Mouse (Mus musculus) G1E (cell line): ENCODE measurements around the gene Olfr1426. TPM values are rescaled to one million over a fixed set of nuclear protein-coding genes. Genes with fewer than 3 reads are reported as not detected.
"Not testable (repeated sequence)": the region's sequence is repeated elsewhere in the genome, so short reads cannot be mapped to it uniquely, and the experiment has no call there.

ENCODE experiments used
- ATAC-seq: 2 replicates; pipeline ENCODE4 v1.8.0; 2016; ENCODE audit warnings: mild to moderate bottlenecking; ENCODE audit not compliant: insufficient number of reproducible peaks, poor library complexity, low FRiP score, severe bottlenecking; ENCODE audit errors: extremely low read depth
- DNase-seq: peaks from one replicate; pipeline ENCODE4 v3.0.0; 2012; ENCODE audit warnings: low spot score
- H3K27me3 ChIP-seq: 2 replicates; pipeline ENCODE4 v1.6.1; 2012; ENCODE audit warnings: mild to moderate bottlenecking, low read length, inconsistent platforms; ENCODE audit not compliant: insufficient read depth
- H3K36me3 ChIP-seq: replicated peaks from 2 replicates; pipeline ENCODE3; 2012; ENCODE audit warnings: mild to moderate bottlenecking, inconsistent platforms
- H3K4me1 ChIP-seq: 2 replicates; pipeline ENCODE4 v1.6.1; 2012; ENCODE audit warnings: low read depth, low read length, inconsistent platforms, mixed read lengths; ENCODE audit not compliant: insufficient read depth
- H3K4me3 ChIP-seq: 2 replicates; pipeline ENCODE4 v1.5.1; 2012; ENCODE audit warnings: low read depth, mild to moderate bottlenecking, inconsistent platforms, low read length, moderate library complexity, mixed read lengths
- H3K9me3 ChIP-seq: replicated peaks from 2 replicates; pipeline ENCODE4 v1.6.1; 2012; ENCODE audit warnings: inconsistent platforms
- CTCF ChIP-seq: IDR thresholded peaks from 2 replicates; pipeline ENCODE4 v1.5.1; 2012; ENCODE audit warnings: low read depth, low read length, inconsistent platforms, mixed read lengths
- GATA1 ChIP-seq: IDR thresholded peaks from 2 replicates; pipeline ENCODE4 v1.6.1; 2012; ENCODE audit warnings: borderline replicate concordance, low read length, inconsistent platforms, mixed read lengths
- GATA2 ChIP-seq: IDR thresholded peaks from 2 replicates; pipeline ENCODE4 v1.6.1; 2012; ENCODE audit warnings: low read depth, low read length, inconsistent platforms, borderline replicate concordance
- POLR2AphosphoS5 ChIP-seq: IDR thresholded peaks from 2 replicates; pipeline ENCODE4 v1.6.1; 2012; ENCODE audit warnings: low read depth, low read length, inconsistent platforms; ENCODE audit not compliant: insufficient replicate concordance
- TAL1 ChIP-seq: conservative IDR thresholded peaks from 2 replicates; pipeline ENCODE4 v1.6.1; 2012; ENCODE audit warnings: low read depth, low read length, inconsistent platforms, mixed read lengths
- polyA plus RNA-seq: library from polyadenylated mRNA; stranded (reverse); fragments of >175 nt; gene quantifications from 2 replicates; pipeline ENCODE4 v1.2.3, GENCODE M21; 2012
- total RNA-seq, 2 experiments: library from RNA; stranded (forward) in 1 of 2; stranded (reverse) in 1 of 2; fragments of 200-1000 nt in 1 of 2; fragments of >200 nt in 1 of 2; fragmentation: Nextera tagmentation in 1 of 2; gene quantifications; 2 replicates each; pipeline ENCODE4 v1.2.3; 2014 to 2017

Gene Olfr1426
- total and polyA plus RNA-seq, 3 experiments, result 0.11 TPM; not detected in 2

DNA sequence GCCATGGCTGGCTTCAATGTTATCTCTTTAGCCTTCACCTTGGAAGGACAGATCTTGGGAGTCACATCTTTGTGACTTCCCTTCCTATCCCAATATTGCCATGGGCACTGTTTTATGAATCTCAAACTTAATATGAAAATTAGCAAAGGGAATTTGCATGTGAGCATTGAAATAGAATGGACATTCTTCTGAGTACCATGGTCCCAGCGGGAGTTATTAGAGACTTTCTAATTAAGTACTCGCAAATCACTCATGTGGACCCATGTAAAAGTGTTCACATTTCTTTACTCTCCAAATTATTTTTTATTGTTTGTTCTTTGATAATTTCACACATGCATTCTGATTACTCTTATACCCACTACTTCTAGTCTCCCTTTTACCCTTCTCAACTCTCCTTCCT lies 11.4 kb upstream of the Olfr1426 start, which contains the start of gene Olfr1427:
TSS of gene Olfr1427 (minus strand) at position 101 of the 400 bp plus-strand sequence.
- Histone ChIP-seq H3K27me3 (no peaks in the 10 kb centered on the region), H3K36me3 (no peaks in the 10 kb centered on the region), H3K9me3 (no peaks in the 10 kb centered on the region), H3K4me3 (no peak within 1 kb of the TSS), H3K4me1 (no peaks in the 10 kb centered on the region)
- TF ChIP-seq CTCF, result no peak
- no peak for TF ChIP-seq GATA2
- no peak for TF ChIP-seq GATA1
- TF ChIP-seq TAL1, result no peak
- no peak for TF ChIP-seq POLR2AphosphoS5
- DNase-seq, result no peak
- ATAC-seq, result no peak

DNA sequence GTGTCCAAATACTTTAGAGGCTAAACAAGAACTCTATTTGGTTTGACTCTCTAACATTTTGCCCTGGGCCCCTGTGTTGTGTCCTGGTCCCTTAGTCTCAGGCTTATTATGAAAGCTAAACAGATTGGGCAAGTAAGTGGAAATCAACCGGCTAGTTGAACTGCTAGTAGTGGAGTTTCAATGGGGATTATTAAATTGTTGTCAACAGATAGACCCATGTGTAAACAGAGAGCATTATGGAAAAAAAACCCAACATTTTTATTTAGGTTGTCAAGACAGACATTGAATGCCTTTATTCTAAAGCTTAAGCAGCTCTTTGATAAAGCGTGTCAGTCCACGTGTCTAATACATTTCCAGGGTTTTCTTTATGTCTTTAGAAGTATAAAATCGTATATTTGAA lies 14.2 kb downstream of the Olfr1426 start, which contains the start of gene Olfr1425:
TSS of gene Olfr1425 (minus strand) at position 101 of the 400 bp plus-strand sequence.
- not testable (repeated sequence) for H3K36me3 ChIP-seq, H3K9me3 ChIP-seq, DNase-seq, H3K4me1 ChIP-seq, H3K27me3 ChIP-seq, ATAC-seq, H3K4me3 ChIP-seq

DNA sequence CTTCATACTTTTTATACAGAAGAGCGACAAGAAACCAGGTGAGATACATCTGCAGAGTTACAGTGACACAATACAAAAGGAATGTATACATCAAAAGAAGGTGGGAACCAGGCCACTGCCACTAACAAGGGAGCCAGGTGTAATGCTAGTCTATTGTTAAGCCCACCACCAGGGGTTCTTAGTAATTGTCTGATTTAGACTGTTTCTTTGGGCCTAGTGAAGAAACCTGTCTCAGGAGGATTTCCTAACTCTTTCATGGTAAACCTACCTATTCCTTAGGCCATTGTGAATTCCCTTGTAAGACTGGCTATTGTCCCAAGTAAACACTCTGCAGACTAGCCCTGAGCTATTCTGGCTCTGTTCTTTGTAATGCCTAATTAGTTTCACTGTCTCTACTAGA lies 22.3 kb downstream of the Olfr1426 start:
- H3K36me3 ChIP-seq, H3K4me3 ChIP-seq, H3K9me3 ChIP-seq, ATAC-seq, DNase-seq, H3K27me3 ChIP-seq, H3K4me1 ChIP-seq: not testable (repeated sequence)

DNA sequence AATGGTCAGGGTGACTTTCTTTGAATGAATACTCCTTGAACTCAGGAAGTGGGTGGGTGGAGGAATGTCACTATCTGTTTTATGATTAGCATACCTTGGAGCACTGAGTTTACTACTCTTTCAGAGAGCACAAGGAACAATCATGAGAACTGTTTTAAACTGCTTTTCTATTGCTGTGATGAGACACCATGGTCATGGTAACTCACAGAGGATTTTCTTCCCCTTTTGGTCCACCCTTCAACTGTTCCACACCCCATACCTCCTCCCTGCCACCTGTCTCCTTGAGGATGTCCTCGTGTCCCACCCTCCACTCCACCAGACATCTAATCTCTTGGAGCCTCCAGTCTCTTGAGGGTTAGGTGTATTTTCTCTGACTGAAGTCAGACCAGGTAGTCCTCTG lies 24.0 kb downstream of the Olfr1426 start:
- not testable (repeated sequence) for H3K9me3 ChIP-seq, H3K4me3 ChIP-seq, H3K27me3 ChIP-seq, H3K4me1 ChIP-seq, H3K36me3 ChIP-seq, DNase-seq, ATAC-seq

DNA sequence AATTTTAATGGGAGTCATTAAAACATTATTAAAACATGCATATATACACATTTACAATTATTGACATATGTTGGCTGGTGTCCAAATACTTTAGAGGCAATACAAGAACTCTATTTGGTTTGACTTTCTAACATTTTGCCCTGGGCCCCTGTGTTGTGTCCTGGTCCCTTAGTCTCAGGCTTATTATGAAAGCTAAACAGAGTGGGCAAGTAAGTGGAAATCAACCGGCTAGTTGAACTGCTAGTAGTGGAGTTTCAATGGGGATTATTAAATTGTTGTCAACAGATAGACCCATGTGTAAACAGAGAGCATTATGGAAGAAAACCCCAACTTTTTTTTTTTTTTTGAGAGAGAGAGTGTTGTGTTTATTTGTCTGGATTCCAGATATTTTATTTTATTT lies 29.2 kb downstream of the Olfr1426 start, which contains the start of gene Olfr1424:
TSS of gene Olfr1424 (minus strand) at position 101 of the 400 bp plus-strand sequence.
- H3K27me3 ChIP-seq, ATAC-seq, DNase-seq, H3K36me3 ChIP-seq, H3K4me1 ChIP-seq, H3K4me3 ChIP-seq, H3K9me3 ChIP-seq: not testable (repeated sequence)

DNA sequence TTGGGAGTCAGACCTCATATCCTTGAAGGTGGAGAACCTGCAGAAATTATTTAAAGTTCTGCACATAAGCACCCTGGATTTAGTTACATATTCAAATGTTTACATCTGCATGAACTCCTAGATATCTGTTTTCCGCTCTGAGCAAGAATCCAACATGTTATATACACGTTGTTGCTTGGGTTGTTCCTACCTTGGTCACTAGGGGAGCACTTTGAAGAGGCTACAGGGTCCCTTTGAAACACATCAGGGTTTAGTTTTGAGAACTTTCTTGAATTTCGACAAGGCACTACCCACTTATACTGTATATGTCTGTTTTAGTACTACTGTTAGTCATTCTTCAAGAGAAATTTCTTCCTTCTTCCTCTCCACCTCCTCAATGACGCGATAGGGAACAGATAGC lies 48.6 kb downstream of the Olfr1426 start:
- no peak for DNase-seq
- Histone ChIP-seq H3K27me3 (no peaks in the 10 kb centered on the region), H3K9me3 (no peaks in the 10 kb centered on the region), H3K36me3 (no peaks in the 10 kb centered on the region), H3K4me3 (no peak overlapping the region), H3K4me1 (no peaks in the 10 kb centered on the region)
- ATAC-seq, result no peak
- no peak for TF ChIP-seq CTCF
- no peak for TF ChIP-seq TAL1
- TF ChIP-seq GATA2, result no peak
- TF ChIP-seq GATA1, result no peak
- TF ChIP-seq POLR2AphosphoS5, result no peak

DNA sequence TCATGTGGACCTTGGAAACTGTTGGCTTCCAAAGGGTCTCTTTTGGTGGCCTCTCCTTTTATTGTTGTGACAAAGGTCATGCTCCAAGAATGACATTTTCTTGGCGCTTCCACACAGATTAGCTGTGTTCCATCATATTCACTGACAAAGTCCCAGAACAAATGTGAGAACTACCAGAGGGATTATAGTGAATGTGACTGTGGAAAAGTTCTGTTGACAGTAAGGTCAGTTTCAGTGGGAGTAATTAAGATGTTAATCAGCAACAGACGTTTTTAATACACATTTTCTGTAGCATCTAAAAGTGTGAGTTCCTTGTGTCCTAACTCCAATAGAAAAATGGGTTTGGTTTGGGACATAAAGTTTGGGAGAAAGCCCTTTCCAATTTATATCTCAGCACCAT lies 50.6 kb downstream of the Olfr1426 start, which contains the start of gene Olfr1423:
TSS of gene Olfr1423 (minus strand) at position 101 of the 400 bp plus-strand sequence.
- ATAC-seq (no peak), DNase-seq (no peak)
- Histone ChIP-seq H3K4me3 (no peak within 1 kb of the TSS), H3K9me3 (no peaks in the 10 kb centered on the region), H3K27me3 (peaks cover 3% of the 10 kb centered on the region; the same call in 1 of the 2 replicates), H3K4me1 (no peaks in the 10 kb centered on the region), H3K36me3 (no peaks in the 10 kb centered on the region)
- no peak for TF ChIP-seq GATA1
- TF ChIP-seq POLR2AphosphoS5, result no peak
- no peak for TF ChIP-seq GATA2
- TF ChIP-seq TAL1, result no peak
- no peak for TF ChIP-seq CTCF

DNA sequence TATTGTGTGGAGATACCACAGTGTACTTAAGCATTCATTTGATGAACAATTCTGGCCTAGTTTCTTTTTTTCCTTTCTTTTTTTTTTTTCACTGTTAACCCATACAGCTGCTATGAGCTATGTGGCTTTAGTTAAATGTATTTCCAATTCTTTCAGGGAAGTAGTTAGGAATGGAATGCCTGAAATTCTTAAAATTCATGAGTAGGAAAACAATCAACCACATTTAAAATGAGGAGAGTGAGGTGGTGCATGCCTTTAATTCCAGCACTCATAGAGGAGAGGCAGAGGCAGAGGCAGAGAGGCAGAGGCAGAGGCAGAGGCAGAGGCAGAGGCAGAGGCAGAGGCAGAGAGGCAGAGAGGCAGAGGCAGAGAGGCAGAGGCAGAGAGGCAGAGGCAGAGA lies 54.1 kb downstream of the Olfr1426 start:
- peaks cover 8% of the 10 kb centered on the region for H3K27me3 ChIP-seq
- no peaks in the 10 kb centered on the region for H3K36me3 ChIP-seq
- TF ChIP-seq GATA2 (no peak), CTCF (no peak), TAL1 (no peak)
- no peaks in the 10 kb centered on the region for H3K9me3 ChIP-seq
- H3K4me1 ChIP-seq, result no peaks in the 10 kb centered on the region
- ATAC-seq, result no peak
- no peak for DNase-seq
- no peak overlapping the region for H3K4me3 ChIP-seq

Other genes starting within 250 kb of the Olfr1426 start
- gene Olfr1418, start 230.9 kb downstream of the Olfr1426 start, total RNA-seq (2014; fragmentation: Nextera tagmentation), result not detected in 2 replicates
- 0.11 and 0.17 TPM in 2 replicates for gene Olfr1418, start 230.9 kb downstream of the Olfr1426 start, total RNA-seq (2017)
- not detected in 2 replicates for gene Olfr1418, start 230.9 kb downstream of the Olfr1426 start, polyA plus RNA-seq
- gene Olfr1419, start 216.9 kb downstream of the Olfr1426 start, total RNA-seq (2014; fragmentation: Nextera tagmentation), result not detected in 2 replicates
- 0.22 TPM in 1 of 2 replicates, not detected in the other for gene Olfr1419, start 216.9 kb downstream of the Olfr1426 start, total RNA-seq (2017)
- not detected in 2 replicates for gene Olfr1419, start 216.9 kb downstream of the Olfr1426 start, polyA plus RNA-seq
- gene Olfr1420, start 205.4 kb downstream of the Olfr1426 start, total RNA-seq (2014; fragmentation: Nextera tagmentation), result not detected in 2 replicates
- 0.17 and 0.38 TPM in 2 replicates for gene Olfr1420, start 205.4 kb downstream of the Olfr1426 start, total RNA-seq (2017)
- not detected in 2 replicates for gene Olfr1420, start 205.4 kb downstream of the Olfr1426 start, polyA plus RNA-seq
- 59.4 and 65.8 TPM in 2 replicates for gene Patl1, start 179.6 kb downstream of the Olfr1426 start, total RNA-seq (2014; fragmentation: Nextera tagmentation)
- 19.0 and 20.4 TPM in 2 replicates for gene Patl1, start 179.6 kb downstream of the Olfr1426 start, total RNA-seq (2017)
- 15.8 and 17.7 TPM in 2 replicates for gene Patl1, start 179.6 kb downstream of the Olfr1426 start, polyA plus RNA-seq
- 44.8 and 50.4 TPM in 2 replicates for gene Osbp, start 126.1 kb downstream of the Olfr1426 start, total RNA-seq (2014; fragmentation: Nextera tagmentation)
- gene Osbp, start 126.1 kb downstream of the Olfr1426 start, total RNA-seq (2017), result 28.9 and 32.1 TPM in 2 replicates
- 10.2 and 12.2 TPM in 2 replicates for gene Osbp, start 126.1 kb downstream of the Olfr1426 start, polyA plus RNA-seq
- gene Olfr1423, start 50.7 kb downstream of the Olfr1426 start, total RNA-seq (2014; fragmentation: Nextera tagmentation), result not detected in 2 replicates
- gene Olfr1423, start 50.7 kb downstream of the Olfr1426 start, total RNA-seq (2017), result 0.05 and 0.12 TPM in 2 replicates
- gene Olfr1423, start 50.7 kb downstream of the Olfr1426 start, polyA plus RNA-seq, result not detected in 2 replicates
- not detected in 2 replicates for gene Olfr1424, start 29.3 kb downstream of the Olfr1426 start, total RNA-seq (2014; fragmentation: Nextera tagmentation)
- gene Olfr1424, start 29.3 kb downstream of the Olfr1426 start, total RNA-seq (2017), result not detected in 2 replicates
- gene Olfr1424, start 29.3 kb downstream of the Olfr1426 start, polyA plus RNA-seq, result not detected in 2 replicates
- not detected in 2 replicates for gene Olfr1425, start 14.3 kb downstream of the Olfr1426 start, total RNA-seq (2014; fragmentation: Nextera tagmentation)
- gene Olfr1425, start 14.3 kb downstream of the Olfr1426 start, total RNA-seq (2017), result 0.17 and 0.44 TPM in 2 replicates
- gene Olfr1425, start 14.3 kb downstream of the Olfr1426 start, polyA plus RNA-seq, result not detected in 2 replicates
- gene Olfr1427, start 11.3 kb upstream of the Olfr1426 start, total RNA-seq (2014; fragmentation: Nextera tagmentation), result not detected in 2 replicates
- 0.05 TPM in 1 of 2 replicates, not detected in the other for gene Olfr1427, start 11.3 kb upstream of the Olfr1426 start, total RNA-seq (2017)
- not detected in 2 replicates for gene Olfr1427, start 11.3 kb upstream of the Olfr1426 start, polyA plus RNA-seq
- gene Olfr1428, start 23.9 kb upstream of the Olfr1426 start, total RNA-seq (2014; fragmentation: Nextera tagmentation), result not detected in 2 replicates
- 0.12 and 0.22 TPM in 2 replicates for gene Olfr1428, start 23.9 kb upstream of the Olfr1426 start, total RNA-seq (2017)
- not detected in 2 replicates for gene Olfr1428, start 23.9 kb upstream of the Olfr1426 start, polyA plus RNA-seq
- not detected in 2 replicates for gene Olfr76, start 31.2 kb upstream of the Olfr1426 start, total RNA-seq (2014; fragmentation: Nextera tagmentation)
- 0.33 TPM in 1 of 2 replicates, not detected in the other for gene Olfr76, start 31.2 kb upstream of the Olfr1426 start, total RNA-seq (2017)
- gene Olfr76, start 31.2 kb upstream of the Olfr1426 start, polyA plus RNA-seq, result not detected in 2 replicates
- gene Olfr1555-ps1, start 78.1 kb upstream of the Olfr1426 start, total RNA-seq (2014; fragmentation: Nextera tagmentation), result not detected in 2 replicates
- gene Olfr1555-ps1, start 78.1 kb upstream of the Olfr1426 start, total RNA-seq (2017), result 0.11 TPM in 1 of 2 replicates, not detected in the other
- not detected in 2 replicates for gene Olfr1555-ps1, start 78.1 kb upstream of the Olfr1426 start, polyA plus RNA-seq
- not detected in 2 replicates for gene Olfr1431, start 108.6 kb upstream of the Olfr1426 start, total RNA-seq (2014; fragmentation: Nextera tagmentation)
- gene Olfr1431, start 108.6 kb upstream of the Olfr1426 start, total RNA-seq (2017), result 0.12 and 0.16 TPM in 2 replicates
- not detected in 2 replicates for gene Olfr1431, start 108.6 kb upstream of the Olfr1426 start, polyA plus RNA-seq
- gene Olfr1432, start 140.6 kb upstream of the Olfr1426 start, total RNA-seq (2014; fragmentation: Nextera tagmentation), result not detected in 2 replicates
- gene Olfr1432, start 140.6 kb upstream of the Olfr1426 start, total RNA-seq (2017), result 0.12 and 0.38 TPM in 2 replicates
- not detected in 2 replicates for gene Olfr1432, start 140.6 kb upstream of the Olfr1426 start, polyA plus RNA-seq
- not detected in 2 replicates for gene Olfr262, start 149.6 kb upstream of the Olfr1426 start, total RNA-seq (2014; fragmentation: Nextera tagmentation)
- 0.11 TPM in 1 of 2 replicates, not detected in the other for gene Olfr262, start 149.6 kb upstream of the Olfr1426 start, total RNA-seq (2017)
- gene Olfr262, start 149.6 kb upstream of the Olfr1426 start, polyA plus RNA-seq, result not detected in 2 replicates
- gene Olfr235, start 169.0 kb upstream of the Olfr1426 start, total RNA-seq (2014; fragmentation: Nextera tagmentation), result not detected in 2 replicates
- gene Olfr235, start 169.0 kb upstream of the Olfr1426 start, total RNA-seq (2017), result 0.06 and 0.22 TPM in 2 replicates
- not detected in 2 replicates for gene Olfr235, start 169.0 kb upstream of the Olfr1426 start, polyA plus RNA-seq
- gene Olfr1434, start 187.8 kb upstream of the Olfr1426 start, total RNA-seq (2014; fragmentation: Nextera tagmentation), result not detected in 2 replicates
- 0.05 and 0.06 TPM in 2 replicates for gene Olfr1434, start 187.8 kb upstream of the Olfr1426 start, total RNA-seq (2017)
- gene Olfr1434, start 187.8 kb upstream of the Olfr1426 start, polyA plus RNA-seq, result not detected in 2 replicates
- not detected in 2 replicates for gene Olfr1436, start 207.1 kb upstream of the Olfr1426 start, total RNA-seq (2014; fragmentation: Nextera tagmentation)
- 0.22 TPM in 1 of 2 replicates, not detected in the other for gene Olfr1436, start 207.1 kb upstream of the Olfr1426 start, total RNA-seq (2017)
- gene Olfr1436, start 207.1 kb upstream of the Olfr1426 start, polyA plus RNA-seq, result not detected in 2 replicates
- not detected in 2 replicates for gene Olfr1437, start 233.1 kb upstream of the Olfr1426 start, total RNA-seq (2014; fragmentation: Nextera tagmentation)
- 0.17 and 0.27 TPM in 2 replicates for gene Olfr1437, start 233.1 kb upstream of the Olfr1426 start, total RNA-seq (2017)
- not detected in 2 replicates for gene Olfr1437, start 233.1 kb upstream of the Olfr1426 start, polyA plus RNA-seq
- gene Olfr1438-ps1, start 243.9 kb upstream of the Olfr1426 start, total RNA-seq (2014; fragmentation: Nextera tagmentation), result not detected in 2 replicates
- gene Olfr1438-ps1, start 243.9 kb upstream of the Olfr1426 start, total RNA-seq (2017), result 0.06 and 0.11 TPM in 2 replicates
- not detected in 2 replicates for gene Olfr1438-ps1, start 243.9 kb upstream of the Olfr1426 start, polyA plus RNA-seq